Mouse (Mus musculus): ENCODE measurements around the gene Lig3. TPM values are rescaled to one million over a fixed set of nuclear protein-coding genes. Genes with fewer than 3 reads are reported as not detected.
A peak's percentile ranks its signal among the peaks of the same experiment; 100 is the strongest.
"Not testable (repeated sequence)": the region's sequence is repeated elsewhere in the genome, so short reads cannot be mapped to it uniquely, and the experiment has no call there.

Lig3 gene
- polyA plus RNA-seq, 1 experiment from 2014 or later, result 31.4 TPM

DNA sequence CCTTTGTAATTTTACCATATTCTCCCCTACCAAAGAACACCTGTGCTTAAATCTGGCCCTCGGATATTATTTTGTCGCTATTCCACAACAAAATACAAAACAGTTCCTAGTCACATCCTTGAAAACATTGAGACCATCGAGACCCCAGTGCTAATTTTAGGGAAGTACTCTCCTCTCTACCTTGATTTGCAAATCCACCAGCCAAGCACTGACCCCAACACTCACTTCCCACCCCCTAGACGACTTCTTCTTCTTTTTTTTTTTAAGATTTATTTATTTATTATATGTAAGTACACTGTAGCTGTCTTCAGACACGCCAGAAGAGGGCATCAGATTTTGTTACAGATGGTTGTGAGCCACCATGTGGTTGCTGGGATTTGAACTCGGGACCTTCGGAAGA lies 53.5 kb downstream of the Lig3 start:
- not testable (repeated sequence) for H3K27me3 ChIP-seq; H3K9me3 ChIP-seq (replicated peaks); H3K36me3 ChIP-seq (ENCODE audit: poor library complexity, severe bottlenecking); H3K9ac ChIP-seq; H3K27ac ChIP-seq; ATAC-seq; H3K4me2 ChIP-seq; H3K4me3 ChIP-seq
- 91% methylated on average over 7 of the region's 7 CpGs for WGBS
- peaks cover 54% of the 10 kb centered on the region for H3K4me1 ChIP-seq

DNA sequence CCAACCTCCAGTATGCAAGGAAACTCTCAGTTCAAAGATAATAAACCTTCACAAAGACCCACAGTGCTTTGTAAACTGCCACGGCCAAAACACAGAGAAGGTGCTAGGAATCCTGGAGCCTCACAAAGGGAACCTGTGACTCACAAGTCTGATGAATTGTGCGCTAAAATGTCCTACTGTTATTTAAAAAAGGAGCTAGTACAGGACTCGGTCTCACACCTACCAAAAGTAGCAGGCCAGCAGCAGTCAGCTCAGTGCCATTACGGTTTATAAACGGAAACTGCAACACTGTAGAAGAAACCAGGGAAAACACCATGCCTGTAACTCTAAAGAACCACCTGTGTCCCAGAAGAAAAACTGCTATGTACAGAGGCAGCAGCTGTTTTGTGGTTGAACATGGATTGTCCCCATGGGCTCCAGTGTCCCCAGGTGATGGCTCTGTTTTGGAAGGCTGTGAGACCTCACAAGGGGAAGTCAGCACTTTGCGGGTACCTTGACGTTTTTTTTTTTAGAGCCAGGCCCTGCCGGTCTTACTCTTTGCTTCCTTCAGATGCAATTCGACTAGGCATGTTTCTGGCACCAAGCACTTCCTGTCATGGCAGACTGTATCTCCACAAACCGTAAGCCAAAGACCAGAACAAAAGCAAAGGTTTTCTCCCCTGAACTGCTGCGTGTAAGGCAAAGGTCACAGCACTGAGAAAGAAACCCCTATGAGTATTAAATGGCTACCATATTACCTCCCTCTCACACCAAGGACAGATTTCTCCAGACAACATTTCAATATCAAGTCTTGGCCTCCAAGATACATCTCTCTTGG lies 54.9 kb downstream of the Lig3 start:
- Histone ChIP-seq H3K9me3 (replicated peaks) (no peaks in the 10 kb centered on the region), H3K4me1 (peaks cover 52% of the 10 kb centered on the region), H3K27ac (no peak overlapping the region), H3K36me3 (ENCODE audit: poor library complexity, severe bottlenecking) (no peaks in the 10 kb centered on the region), H3K4me2 (no peak overlapping the region), H3K27me3 (no peaks in the 10 kb centered on the region), H3K4me3 (no peak overlapping the region), H3K9ac (no peak overlapping the region)
- WGBS, result 56% methylated on average over 11 of the region's 11 CpGs
- ATAC-seq, result no peak

GRCm38 (mm10) chr11:82837192-82837591 lies 56.3 kb downstream of the Lig3 start:
- no peaks in the 10 kb centered on the region for H3K9me3 ChIP-seq (replicated peaks)

DNA sequence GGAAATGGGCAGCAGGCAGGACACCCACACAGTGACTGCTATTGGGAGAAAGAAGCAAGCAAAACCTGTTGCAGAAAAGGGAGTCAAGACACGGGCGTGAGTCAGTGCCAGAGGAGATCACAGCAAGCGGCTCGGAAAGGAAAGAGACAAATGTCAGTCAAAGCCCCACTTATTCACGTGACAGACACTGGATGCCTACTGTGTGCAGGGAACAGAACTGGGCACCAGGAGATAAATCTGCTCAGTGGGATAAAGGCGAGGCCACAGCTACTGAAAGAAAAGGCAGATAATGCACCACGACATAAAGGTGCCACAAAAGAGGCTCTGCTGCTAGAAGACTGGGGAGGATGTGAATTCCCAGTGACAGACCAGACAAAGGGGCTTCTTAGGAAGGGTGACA lies 56.9 kb downstream of the Lig3 start:
- no peak for ATAC-seq
- Histone ChIP-seq H3K27me3 (no peaks in the 10 kb centered on the region), H3K4me2 (peak overlapping the region; percentile 20), H3K9me3 (replicated peaks) (no peaks in the 10 kb centered on the region), H3K4me1 (peaks cover 34% of the 10 kb centered on the region), H3K36me3 (ENCODE audit: poor library complexity, severe bottlenecking) (no peaks in the 10 kb centered on the region), H3K27ac (no peak overlapping the region), H3K9ac (0 out of 2 replicates have a peak overlapping the region, but pooled peaks have one; percentile 34), H3K4me3 (no peak overlapping the region)
- WGBS, result 8% methylated on average over 7 of the region's 7 CpGs

More at GRCm38 (mm10) chr11:82837192-82837591, 56.3 kb downstream of the Lig3 start:
- Histone ChIP-seq H3K4me1 (peaks cover 39% of the 10 kb centered on the region), H3K27me3 (no peaks in the 10 kb centered on the region), H3K4me2 (no peak overlapping the region), H3K27ac (0 out of 2 replicates have a peak overlapping the region, but pooled peaks have one; percentile 31), H3K4me3 (no peak overlapping the region), H3K36me3 (ENCODE audit: poor library complexity, severe bottlenecking) (no peaks in the 10 kb centered on the region), H3K9ac (no peak overlapping the region)
- no peak for ATAC-seq
- 17% methylated on average over 7 of the region's 7 CpGs for WGBS

GRCm38 (mm10) chr11:82838511-82838910 lies 57.6 kb downstream of the Lig3 start:
- Histone ChIP-seq H3K9me3 (replicated peaks) (no peaks in the 10 kb centered on the region), H3K27ac (no peak overlapping the region), H3K9ac (no peak overlapping the region), H3K4me1 (peaks cover 32% of the 10 kb centered on the region), H3K4me2 (no peak overlapping the region), H3K36me3 (ENCODE audit: poor library complexity, severe bottlenecking) (no peaks in the 10 kb centered on the region), H3K27me3 (no peaks in the 10 kb centered on the region), H3K4me3 (no peak overlapping the region)
- 49% methylated on average over 5 of the region's 5 CpGs for WGBS
- no peak for ATAC-seq

DNA sequence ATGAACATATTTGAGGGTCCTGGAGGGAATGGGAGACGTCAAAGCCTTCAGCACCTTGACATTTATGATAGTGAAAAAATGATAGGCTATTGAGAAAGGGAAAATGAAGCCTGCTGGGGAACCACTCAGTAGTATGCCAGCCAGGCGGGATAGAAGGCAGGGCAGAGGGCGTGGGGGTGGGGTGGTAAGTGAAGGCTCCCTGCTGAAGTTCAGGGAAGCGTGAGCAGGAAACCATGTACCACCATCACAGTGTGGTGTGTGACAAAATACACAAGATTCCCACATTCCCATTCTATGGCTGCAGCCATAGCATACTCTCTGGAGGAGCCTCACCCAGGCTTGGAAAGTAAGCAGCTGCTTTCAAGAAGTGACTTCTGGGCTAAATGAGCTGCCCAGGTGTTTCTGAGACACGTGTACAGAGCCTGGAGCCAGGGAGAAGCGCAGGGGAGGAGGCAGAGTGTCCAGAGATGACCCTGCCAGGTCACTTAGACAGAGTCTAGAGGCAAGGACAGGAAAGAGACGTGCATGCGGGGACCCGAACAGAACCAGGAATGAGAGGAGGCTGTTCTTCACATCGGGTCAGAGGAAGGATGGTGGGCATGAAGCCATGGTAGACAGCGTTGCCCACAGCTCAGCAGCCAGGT lies 64.0 kb downstream of the Lig3 start:
- Histone ChIP-seq H3K27ac (no peak overlapping the region), H3K36me3 (ENCODE audit: poor library complexity, severe bottlenecking) (no peaks in the 10 kb centered on the region), H3K9me3 (replicated peaks) (no peaks in the 10 kb centered on the region), H3K4me3 (no peak overlapping the region), H3K4me2 (no peak overlapping the region), H3K27me3 (0 out of 2 replicates have a peak, but pooled peaks cover 2% of the 10 kb centered on the region), H3K9ac (peak overlapping the region; percentile 38; the same call in 1 of the 2 replicates), H3K4me1 (peaks cover 32% of the 10 kb centered on the region)
- no peak for ATAC-seq
- WGBS, result 71% methylated on average over 11 of the region's 11 CpGs

DNA sequence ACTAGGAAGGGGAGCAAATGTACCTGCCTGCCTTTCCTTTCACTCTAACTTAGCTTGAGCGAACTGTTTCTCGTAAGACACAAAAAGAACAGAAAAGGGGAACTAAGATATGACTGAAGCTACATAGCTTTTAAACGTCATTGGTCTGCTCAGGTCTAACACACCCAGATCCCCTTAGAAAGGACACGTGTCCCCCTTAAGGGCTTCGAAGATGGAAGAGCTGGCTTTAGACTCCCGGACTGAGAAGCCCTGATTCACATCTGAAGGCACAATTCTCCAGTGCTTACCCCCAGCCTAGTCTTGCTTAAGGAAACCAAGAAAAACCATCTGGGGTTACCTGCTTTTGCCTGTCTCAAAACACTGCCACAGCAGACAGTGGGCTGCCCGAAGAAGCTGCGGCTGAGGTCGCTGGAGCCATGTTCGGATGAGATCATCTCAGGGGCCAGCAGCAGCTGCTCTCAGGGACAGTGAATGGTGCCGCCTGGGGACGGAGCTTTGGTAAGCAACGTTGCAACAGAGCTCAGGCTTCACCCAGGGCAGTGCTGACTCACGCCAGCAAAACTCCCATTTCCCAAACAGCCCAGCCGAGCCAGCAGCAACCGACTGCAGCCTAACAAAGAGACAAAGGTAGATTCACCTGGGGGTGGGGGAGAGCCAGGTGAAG lies 64.6 kb downstream of the Lig3 start:
- H3K27ac ChIP-seq, result no peak overlapping the region
- H3K4me3 ChIP-seq, result peak overlapping the region; percentile 10; the same call in 1 of the 2 replicates

GRCm38 (mm10) chr11:82846079-82846436 lies 65.2 kb downstream of the Lig3 start:
- peaks cover 44% of the 10 kb centered on the region for H3K4me1 ChIP-seq
- peak overlapping the region; percentile 38 for H3K9ac ChIP-seq
- no peaks in the 10 kb centered on the region for H3K9me3 ChIP-seq (replicated peaks)
- H3K36me3 ChIP-seq (ENCODE audit: poor library complexity, severe bottlenecking), result no peaks in the 10 kb centered on the region
- no peak overlapping the region for H3K27ac ChIP-seq
- no peak for ATAC-seq
- H3K4me3 ChIP-seq, result peak overlapping the region; percentile 10; the same call in 1 of the 2 replicates
- WGBS, result 35% methylated on average over 4 of the region's 4 CpGs
- 0 out of 2 replicates have a peak, but pooled peaks cover 2% of the 10 kb centered on the region for H3K27me3 ChIP-seq
- peak overlapping the region; percentile 38 for H3K4me2 ChIP-seq

More for the DNA sequence above, 64.6 kb downstream of the Lig3 start:
- Histone ChIP-seq H3K27me3 (0 out of 2 replicates have a peak, but pooled peaks cover 2% of the 10 kb centered on the region), H3K9ac (peak overlapping the region; percentile 38), H3K4me2 (peak overlapping the region; percentile 38), H3K36me3 (ENCODE audit: poor library complexity, severe bottlenecking) (no peaks in the 10 kb centered on the region), H3K4me1 (peaks cover 39% of the 10 kb centered on the region), H3K9me3 (replicated peaks) (no peaks in the 10 kb centered on the region)
- 26% methylated on average over 16 of the region's 16 CpGs for WGBS
- ATAC-seq, result no peak

DNA sequence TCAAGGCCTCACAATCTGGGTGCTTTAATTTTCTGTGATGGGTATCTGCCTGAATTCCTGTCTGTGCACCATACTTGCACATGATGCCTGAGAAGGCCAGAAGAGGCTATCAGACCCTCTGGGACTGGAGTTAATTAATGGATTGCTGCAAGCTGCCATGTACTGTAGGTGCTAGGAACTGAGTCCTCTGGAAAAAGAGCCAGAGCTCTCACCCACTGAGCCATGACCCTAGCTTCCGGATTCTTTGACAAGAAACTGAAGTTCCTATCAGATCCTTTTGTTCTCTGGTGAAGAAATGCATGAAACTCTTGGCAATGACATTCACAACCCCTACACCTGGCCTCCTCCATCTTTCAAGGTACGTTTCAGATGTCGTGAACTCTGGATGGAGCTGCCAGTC lies 66.0 kb downstream of the Lig3 start:
- H3K27ac ChIP-seq, result no peak overlapping the region
- H3K9me3 ChIP-seq (replicated peaks), result no peaks in the 10 kb centered on the region
- WGBS, result 60% methylated on average over 3 of the region's 3 CpGs
- no peak overlapping the region for H3K4me3 ChIP-seq
- no peak overlapping the region for H3K9ac ChIP-seq
- no peaks in the 10 kb centered on the region for H3K36me3 ChIP-seq (ENCODE audit: poor library complexity, severe bottlenecking)
- peaks cover 49% of the 10 kb centered on the region for H3K4me1 ChIP-seq
- H3K4me2 ChIP-seq, result no peak overlapping the region
- no peak for ATAC-seq
- 0 out of 2 replicates have a peak, but pooled peaks cover 2% of the 10 kb centered on the region for H3K27me3 ChIP-seq

DNA sequence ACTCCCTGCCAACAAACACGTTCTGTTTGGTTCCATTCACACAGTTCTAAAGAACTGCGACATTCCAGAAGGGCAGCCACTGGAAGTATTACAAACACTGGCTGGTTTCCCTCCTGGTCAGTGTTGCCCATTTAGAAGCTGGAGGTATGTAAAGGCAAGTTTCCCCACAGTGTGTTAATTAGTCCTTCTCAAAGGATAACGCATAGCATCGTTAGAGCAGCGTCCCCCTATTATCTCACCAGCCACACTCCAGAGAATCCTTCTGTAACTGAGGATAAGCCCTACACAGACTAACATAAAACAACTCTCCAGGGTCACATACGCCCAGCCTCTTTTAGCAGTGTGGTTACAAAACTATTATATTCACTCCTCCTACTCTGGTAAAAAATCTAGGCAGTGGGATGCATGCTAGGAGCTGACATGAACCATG lies 66.7 kb downstream of the Lig3 start:
- Histone ChIP-seq H3K27ac (no peak overlapping the region), H3K9me3 (replicated peaks) (no peaks in the 10 kb centered on the region), H3K36me3 (ENCODE audit: poor library complexity, severe bottlenecking) (no peaks in the 10 kb centered on the region), H3K9ac (no peak overlapping the region), H3K4me3 (no peak overlapping the region), H3K4me2 (no peak overlapping the region), H3K4me1 (peaks cover 49% of the 10 kb centered on the region), H3K27me3 (0 out of 2 replicates have a peak, but pooled peaks cover 2% of the 10 kb centered on the region)
- ATAC-seq, result no peak
- 9% methylated on average over 6 of the region's 6 CpGs for WGBS

DNA sequence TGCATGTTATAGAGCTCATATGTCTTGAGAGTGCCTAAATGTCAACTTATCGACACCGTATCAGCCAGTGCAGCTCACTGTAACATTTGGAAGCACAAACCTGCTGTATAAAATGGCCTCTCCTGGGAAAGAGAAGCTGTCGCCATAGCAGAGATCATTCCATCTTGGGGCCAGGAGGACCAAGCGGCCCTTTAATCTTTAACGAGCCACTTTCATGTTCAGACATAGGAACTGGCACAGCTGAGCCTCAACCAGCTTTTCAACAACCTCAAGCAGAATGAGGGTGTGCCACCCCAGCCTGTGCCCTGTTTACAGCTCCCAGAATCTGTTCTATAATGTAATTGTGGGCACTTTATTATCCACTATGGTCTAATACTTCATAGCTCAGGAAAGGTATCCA lies 69.4 kb downstream of the Lig3 start:
- H3K36me3 ChIP-seq (ENCODE audit: poor library complexity, severe bottlenecking), result no peaks in the 10 kb centered on the region
- no peak overlapping the region for H3K9ac ChIP-seq
- WGBS, result 50% methylated on average over 5 of the region's 5 CpGs
- H3K27ac ChIP-seq, result peak overlapping the region; percentile 21; the same call in 1 of the 2 replicates
- H3K4me3 ChIP-seq, result no peak overlapping the region
- no peak overlapping the region for H3K4me2 ChIP-seq
- ATAC-seq, result no peak
- H3K4me1 ChIP-seq, result peaks cover 46% of the 10 kb centered on the region
- 0 out of 2 replicates have a peak, but pooled peaks cover 2% of the 10 kb centered on the region for H3K27me3 ChIP-seq
- H3K9me3 ChIP-seq (replicated peaks), result no peaks in the 10 kb centered on the region

- 90% methylated on average over 11 of the region's 11 CpGs for WGBS
- Histone ChIP-seq H3K4me3 (no peak overlapping the region), H3K4me1 (peaks cover 50% of the 10 kb centered on the region), H3K4me2 (no peak overlapping the region), H3K27me3 (0 out of 2 replicates have a peak, but pooled peaks cover 2% of the 10 kb centered on the region), H3K9me3 (replicated peaks) (no peaks in the 10 kb centered on the region), H3K9ac (no peak overlapping the region), H3K27ac (no peak overlapping the region), H3K36me3 (ENCODE audit: poor library complexity, severe bottlenecking) (no peaks in the 10 kb centered on the region)
- no peak for ATAC-seq
Observed at GRCm38 (mm10) chr11:82852115-82852514, 71.2 kb downstream of the Lig3 start.

All from forebrain, embryonic 13.5 days (tissue).